Mouse (Mus musculus) urinary bladder, postnatal 4 days (tissue): ENCODE data around the gene Cyfip2.

Experiments
- DNase-seq, 2 experiments: peaks; one replicate each; pipeline ENCODE4 v3.0.0; 2021 to 2022; ENCODE audit warnings: low spot score in 2 of 2

Cyfip2 gene

GRCm38 (mm10) chr11:46236976-46237375 lies 75.7 kb downstream of the Cyfip2 start:
- DNase-seq = peak in 1 of 2 experiments; percentile 75

- DNase-seq = no peak
Observed at GRCm38 (mm10) chr11:46235334-46235733, 77.3 kb downstream of the Cyfip2 start, which contains the start of gene Fndc9. TSS of gene Fndc9 (plus strand) at chr11:46235531.

- DNase-seq = no peak
Observed at GRCm38 (mm10) chr11:46233966-46234365, 78.7 kb downstream of the Cyfip2 start.

- DNase-seq = no peak
Observed at GRCm38 (mm10) chr11:46232803-46233202, 79.9 kb downstream of the Cyfip2 start.

- no peak for DNase-seq
Observed at GRCm38 (mm10) chr11:46230184-46230583, 82.5 kb downstream of the Cyfip2 start.

GRCm38 (mm10) chr11:46225345-46225744 lies 87.3 kb downstream of the Cyfip2 start:
- DNase-seq = no peak

GRCm38 (mm10) chr11:46223575-46223974 lies 89.1 kb downstream of the Cyfip2 start:
- no peak for DNase-seq

GRCm38 (mm10) chr11:46220211-46220610 lies 92.4 kb downstream of the Cyfip2 start:
- DNase-seq = no peak

- DNase-seq = no peak
Observed at GRCm38 (mm10) chr11:46219380-46219779, 93.3 kb downstream of the Cyfip2 start.

- DNase-seq = no peak
Observed at GRCm38 (mm10) chr11:46218584-46218983, 94.1 kb downstream of the Cyfip2 start.

- no peak for DNase-seq
Observed at GRCm38 (mm10) chr11:46217686-46218085, 95.0 kb downstream of the Cyfip2 start.

GRCm38 (mm10) chr11:46216669-46217068 lies 96.0 kb downstream of the Cyfip2 start:
- DNase-seq = no peak

GRCm38 (mm10) chr11:46215354-46215753 lies 97.3 kb downstream of the Cyfip2 start:
- peak in 1 of 2 experiments; percentile 45 for DNase-seq

- no peak for DNase-seq
Observed at GRCm38 (mm10) chr11:46214368-46215230, 98.1 kb downstream of the Cyfip2 start.

GRCm38 (mm10) chr11:46213844-46214243 lies 98.8 kb downstream of the Cyfip2 start:
- peak in 1 of 2 experiments; percentile 66 for DNase-seq

GRCm38 (mm10) chr11:46211858-46212257 lies 100.8 kb downstream of the Cyfip2 start:
- DNase-seq = no peak

- no peak for DNase-seq
Observed at GRCm38 (mm10) chr11:46209884-46210283, 102.8 kb downstream of the Cyfip2 start.

GRCm38 (mm10) chr11:46205639-46206409 lies 106.8 kb downstream of the Cyfip2 start:
- DNase-seq = peak in 1 of 2 experiments; percentile 33

GRCm38 (mm10) chr11:46204841-46205240 lies 107.8 kb downstream of the Cyfip2 start:
- no peak for DNase-seq

- no peak for DNase-seq
Observed at GRCm38 (mm10) chr11:46202547-46202887, 110.1 kb downstream of the Cyfip2 start.

- DNase-seq = no peak
Observed at GRCm38 (mm10) chr11:46201636-46202546, 110.8 kb downstream of the Cyfip2 start.

GRCm38 (mm10) chr11:46200664-46201063 lies 112.0 kb downstream of the Cyfip2 start:
- DNase-seq = no peak
